Mouse (Mus musculus) heart, embryonic 16.5 days (tissue): ENCODE data around the gene Tbc1d15. TPM values are rescaled to one million over a fixed set of nuclear protein-coding genes. Genes with fewer than 3 reads are reported as not detected.

Source experiments
- polyA plus RNA-seq: library from polyadenylated mRNA; unstranded; fragments of >200 nt; fragmentation: Nextera tagmentation; extraction: Ambion mirVana; gene quantifications from 2 replicates; pipeline ENCODE4 v1.2.1, GENCODE M21; 2015

The Tbc1d15 gene
- polyA plus RNA-seq, 1 experiment from 2014 or later = 42.2 TPM

Other genes starting within 250 kb of the Tbc1d15 start
- gene Tph2, start 66.4 kb downstream of the Tbc1d15 start, polyA plus RNA-seq = 0.05 TPM in 1 of 2 replicates, not detected in the other
- 4.7 and 6.0 TPM in 2 replicates for gene Rab21, start 64.1 kb upstream of the Tbc1d15 start, polyA plus RNA-seq
- gene Tmem19, start 111.0 kb upstream of the Tbc1d15 start, polyA plus RNA-seq = 20.1 and 23.9 TPM in 2 replicates
- gene Thap2, start 133.0 kb upstream of the Tbc1d15 start, polyA plus RNA-seq = 14.4 and 15.8 TPM in 2 replicates
- gene Zfc3h1, start 133.5 kb upstream of the Tbc1d15 start, polyA plus RNA-seq = 10.5 and 13.7 TPM in 2 replicates